ENCODE assay signal across 9 mouse cellular contexts in the genomic region with DNA sequence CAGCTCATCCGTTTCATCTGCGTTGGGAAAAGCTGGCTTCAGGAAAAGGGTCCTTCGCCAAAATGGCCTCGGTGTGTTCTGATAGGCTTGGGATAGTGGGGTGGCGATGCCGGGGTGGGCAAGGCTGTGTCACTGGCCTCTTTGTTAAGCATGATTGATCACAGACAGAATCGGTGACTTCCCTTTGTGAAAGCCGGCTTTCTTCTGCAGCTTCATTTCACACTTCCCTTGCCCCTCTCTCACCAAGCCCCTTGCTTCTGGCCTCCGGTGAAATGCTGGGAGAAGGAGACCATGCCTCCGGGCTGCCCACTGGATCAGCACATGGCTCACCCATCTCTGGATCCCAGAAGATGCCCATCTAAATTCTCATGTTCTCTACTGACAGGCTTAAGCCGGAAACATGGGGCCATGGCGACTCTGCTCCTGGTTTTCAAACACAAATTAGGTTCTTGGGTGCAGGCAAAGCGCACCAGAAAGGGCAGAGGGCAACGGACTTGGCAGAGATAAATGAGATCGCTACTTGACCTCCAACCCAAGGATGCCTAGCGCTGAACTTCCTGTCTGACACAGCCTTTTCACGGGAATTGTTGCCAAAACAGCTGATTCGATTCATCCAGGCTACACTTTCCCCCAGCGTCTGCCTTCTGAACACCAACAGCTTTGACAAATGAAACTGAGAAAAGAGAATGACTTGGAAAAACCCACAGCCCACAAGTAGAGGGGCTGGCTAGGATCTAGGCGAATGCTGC.
A peak's percentile ranks its signal among the peaks of the same experiment; 100 is the strongest.
DNase-seq lines count a peak whose midpoint lies in the region; ATAC-seq and TF ChIP-seq lines count a peak whose summit lies in the region.
"Had no signal": no experiment of that assay in that cellular context is flagged by ENCODE, and none has a peak within 500 bp of the region (broad histone marks: within the 10 kb centered on the region; RNA-seq: fewer than 3 reads in every experiment).

No protein-coding gene starts in this region.

- 21% methylated on average over 20 of the region's 20 CpGs for WGBS in kidney, adult 2 months

- H3K4me1 ChIP-seq in kidney, adult 2 months (ENCODE audit: control insufficient read depth, insufficient read depth, low read length), result no peaks in the 10 kb centered on the region
- H3K4me1 ChIP-seq: heart, embryonic 15.5 days had no signal

- no peak overlapping the region for H3K27ac ChIP-seq in kidney, adult 2 months (ENCODE audit: insufficient read depth, low read depth, low read length)
- H3K27ac ChIP-seq: heart, embryonic 15.5 days had no signal

- H3K27me3 ChIP-seq in kidney, adult 2 months (replicated peaks; ENCODE audit: control insufficient read depth, insufficient read depth, low read length), result no peaks in the 10 kb centered on the region
- H3K27me3 ChIP-seq: heart, embryonic 15.5 days had no signal

- no peaks in the 10 kb centered on the region for H3K36me3 ChIP-seq in kidney, adult 2 months (ENCODE audit: control insufficient read depth, insufficient read depth, low read length)
- H3K36me3 ChIP-seq: heart, embryonic 15.5 days had no signal

- no peak for ATAC-seq in monocyte, adult 5-6 weeks (replicated peaks; ENCODE audit: insufficient number of reproducible peaks, low FRiP score, low TSS enrichment, poor library complexity, severe bottlenecking)

- no peak overlapping the region for H3K4me3 ChIP-seq in kidney, adult 2 months (ENCODE audit: insufficient read depth, low read depth, low read length)
- H3K4me3 ChIP-seq: heart, embryonic 15.5 days had no signal

- TF ChIP-seq POLR2A in kidney, adult 2 months (IDR thresholded peaks at IDR 0.05; ENCODE audit: low read depth, low read length), result no peak

- intact Hi-C loops in left cerebral cortex, postnatal 25 days (cut with DNase I), result loop anchor here (5.0 kb wide), 1 partner anchor 654 kb away; no protein-coding TSS in a partner anchor

- DNase-seq in adrenal gland, adult 2 months, result peak; percentile 55
- peak; percentile 79 for DNase-seq in embryo, embryonic 11 days
- DNase-seq in kidney, adult 2 months, result peak; percentile 70
- peak; percentile 35 for DNase-seq in lung, postnatal 36 days
- no peak for DNase-seq in right cerebral cortex, postnatal 10 days (ENCODE audit: low spot score in 2 of 2)
- DNase-seq in left cerebral cortex, postnatal 25 days (ENCODE audit: low spot score in 2 of 2), result no peak
- no peak for DNase-seq in spleen, postnatal 4 days (ENCODE audit: low spot score in 2 of 2)

- TF ChIP-seq CTCF in kidney, adult 2 months (conservative IDR thresholded peaks at IDR 0.05; ENCODE audit: insufficient read depth, insufficient read length, low read depth, low read length), result no peak

Comparison
In these comparisons a context has a peak if more than half of its experiments do, and no peak if none do; other contexts are left out.
1. DNase-seq: peak in adrenal gland, adult 2 months (single experiment), embryo, embryonic 11 days (single experiment), kidney, adult 2 months (single experiment) and lung, postnatal 36 days (single experiment); none in right cerebral cortex, postnatal 10 days (0 of 2), left cerebral cortex, postnatal 25 days (0 of 2) and spleen, postnatal 4 days (0 of 2).